Mouse (Mus musculus) midbrain, postnatal 0 days (tissue): Measurements from ENCODE around the gene Larp4b. TPM values are rescaled to one million over a fixed set of nuclear protein-coding genes. Genes with fewer than 3 reads are reported as not detected.

Experiments used
- ATAC-seq: fragments of 200-750 bp; cut with Nextera tagmentation; 2 replicates; pipeline ENCODE4 v1.8.0; 2017; ENCODE audit warnings: moderate number of reproducible peaks, mild to moderate bottlenecking, moderate TSS enrichment, moderate library complexity; ENCODE audit not compliant: low FRiP score
- DNase-seq: peaks from one replicate; pipeline ENCODE4 v3.0.0-alpha.2; 2015; ENCODE audit warnings: low spot score
- H3K27ac ChIP-seq: fragments of 300-500 bp; sonication (generic); 2 replicates; pipeline ENCODE4 v1.5.1; 2014; ENCODE audit warnings: low read depth, mild to moderate bottlenecking, low read length, mixed read lengths
- H3K27me3 ChIP-seq: fragments of 300-500 bp; sonication (generic); 2 replicates; pipeline ENCODE4 v1.6.1; 2014; ENCODE audit warnings: low read length, control low read depth, mixed read lengths; ENCODE audit not compliant: insufficient read depth
- H3K36me3 ChIP-seq: fragments of 300-500 bp; sonication (generic); 2 replicates; pipeline ENCODE4 v1.6.1; 2014; ENCODE audit warnings: low read length, control low read depth, mixed read lengths; ENCODE audit not compliant: insufficient read depth
- H3K4me1 ChIP-seq: fragments of 300-500 bp; sonication (generic); 2 replicates; pipeline ENCODE4 v1.6.1; 2014; ENCODE audit warnings: mild to moderate bottlenecking, control low read depth, antibody characterized with exemption, low read length, mixed read lengths; ENCODE audit not compliant: insufficient read depth
- H3K4me2 ChIP-seq: fragments of 300-500 bp; sonication (generic); 2 replicates; pipeline ENCODE4 v1.6.1; 2014; ENCODE audit warnings: low read depth, mild to moderate bottlenecking, low read length, mixed read lengths; ENCODE audit not compliant: poor library complexity, severe bottlenecking
- H3K4me3 ChIP-seq: fragments of 300-500 bp; sonication (generic); 2 replicates; pipeline ENCODE4 v1.5.1; 2014; ENCODE audit warnings: low read depth, mild to moderate bottlenecking, low read length, moderate library complexity
- H3K9ac ChIP-seq: fragments of 300-500 bp; sonication (generic); replicated peaks from 2 replicates; pipeline ENCODE4 v1.6.1; 2014; ENCODE audit warnings: mild to moderate bottlenecking, low read length, moderate library complexity, mixed read lengths; ENCODE audit not compliant: poor library complexity, severe bottlenecking
- H3K9me3 ChIP-seq: fragments of 300-500 bp; sonication (generic); 2 replicates; pipeline ENCODE4 v1.6.1; 2016; ENCODE audit warnings: low read length, control low read depth
- CTCF ChIP-seq: IDR thresholded peaks from 2 replicates; pipeline ENCODE4 v1.5.1; 2016; ENCODE audit warnings: antibody characterized with exemption, mild to moderate bottlenecking
- WGBS: fragments of 180-500 bp; shearing (Covaris S2); extraction: QIAGEN DNeasy Blood & Tissue Kit; methylation state at CpG from one replicate; pipeline ENCODE4 v1.1.7; 2014; 5-methylcytosine and 5-hydroxymethylcytosine counted together
- polyA plus RNA-seq: library from polyadenylated mRNA; unstranded; fragments of >200 nt; fragmentation: Nextera tagmentation; extraction: Ambion mirVana; gene quantifications from 2 replicates; pipeline ENCODE4 v1.2.1, GENCODE M21; 2015
- total RNA-seq: library from RNA; depleted of rRNA; stranded (reverse); fragments of >200 nt; gene quantifications from 2 replicates; pipeline ENCODE4 v1.2.3, GENCODE M21; 2014; rRNA removed

Gene Larp4b
- total and polyA plus RNA-seq, 2 experiments from 2014 or later, result 40.8 to 78.3 TPM

DNA sequence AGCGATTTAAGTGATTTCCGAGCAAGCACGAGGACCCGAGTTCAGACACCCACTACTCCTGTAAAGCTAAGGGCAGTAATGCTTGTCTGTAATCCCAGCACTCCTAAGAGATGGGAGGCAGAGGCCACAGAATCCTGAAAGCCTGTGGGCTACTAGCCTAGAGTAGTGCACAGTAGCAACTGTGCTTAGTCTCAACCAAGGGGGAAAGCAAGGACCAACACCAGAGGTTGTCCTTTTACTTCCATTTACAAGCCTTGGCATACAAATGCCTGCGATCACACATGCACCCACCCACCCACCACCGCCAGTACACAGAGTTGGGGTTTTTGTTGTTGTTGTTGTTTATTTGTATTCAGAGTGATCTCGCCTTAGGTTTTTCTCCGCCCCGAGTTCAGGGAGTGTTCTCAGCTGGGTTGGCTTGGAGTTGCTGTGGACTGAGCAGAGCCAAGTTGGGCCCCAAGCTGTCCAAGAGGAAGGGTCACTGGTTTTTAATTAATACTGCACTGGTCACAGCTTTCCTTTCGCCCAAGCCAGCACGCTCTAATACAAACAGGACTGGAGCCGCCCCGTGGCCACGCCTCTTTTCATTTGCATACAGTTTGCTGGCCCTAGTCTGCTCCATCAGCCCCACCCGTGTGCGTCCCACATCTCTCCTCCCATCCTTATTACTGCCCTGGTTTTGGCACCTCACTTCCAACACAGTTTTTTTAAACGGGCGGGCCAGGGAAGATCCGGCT is 105.2 kb downstream of the Larp4b start:
- peak; percentile 34; the same call in 1 of the 2 replicates for ATAC-seq
- 37% methylated on average over 19 of the region's 19 CpGs for WGBS
- Histone ChIP-seq H3K4me2 (peak overlapping the region; percentile 33), H3K9me3 (no peaks in the 10 kb centered on the region), H3K9ac (no peak overlapping the region), H3K4me3 (no peak overlapping the region), H3K27ac (no peak overlapping the region), H3K27me3 (no peaks in the 10 kb centered on the region), H3K4me1 (no peaks in the 10 kb centered on the region), H3K36me3 (no peaks in the 10 kb centered on the region)
- DNase-seq, result no peak
- TF ChIP-seq CTCF, result no peak

DNA sequence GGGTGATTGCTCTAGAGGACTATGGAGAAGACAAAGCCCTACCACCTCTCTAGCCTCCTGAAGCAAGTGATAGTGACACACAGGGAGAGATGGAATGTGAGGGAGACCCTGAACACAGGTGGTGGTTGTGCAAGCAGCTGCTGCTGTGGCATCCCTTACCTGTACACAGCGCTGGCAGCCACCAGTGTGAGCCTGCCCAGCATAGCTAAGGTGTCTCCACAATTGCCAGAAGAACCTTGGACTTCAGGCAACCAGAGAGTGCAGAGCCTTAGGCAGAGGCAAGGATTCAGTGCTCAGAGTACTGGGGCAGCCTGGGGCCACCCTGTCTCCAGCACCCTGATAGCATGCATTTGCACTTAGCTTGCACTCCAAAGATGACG is 105.8 kb downstream of the Larp4b start:
- ATAC-seq (peak; percentile 23; the same call in 1 of the 2 replicates), DNase-seq (no peak)
- Histone ChIP-seq H3K9me3 (no peaks in the 10 kb centered on the region), H3K9ac (no peak overlapping the region), H3K4me1 (no peaks in the 10 kb centered on the region), H3K36me3 (no peaks in the 10 kb centered on the region), H3K4me3 (no peak overlapping the region), H3K27ac (no peak overlapping the region), H3K27me3 (no peaks in the 10 kb centered on the region), H3K4me2 (peak overlapping the region; percentile 33; the same call in 1 of the 2 replicates)
- no peak for TF ChIP-seq CTCF
- WGBS, result 51% methylated on average over 2 of the region's 2 CpGs

- Histone ChIP-seq H3K27ac (no peak overlapping the region), H3K4me2 (no peak overlapping the region), H3K4me1 (no peaks in the 10 kb centered on the region), H3K36me3 (no peaks in the 10 kb centered on the region), H3K9ac (no peak overlapping the region), H3K27me3 (no peaks in the 10 kb centered on the region), H3K4me3 (no peak overlapping the region), H3K9me3 (no peaks in the 10 kb centered on the region)
- ATAC-seq (no peak), DNase-seq (no peak)
- 80% methylated on average over 9 of the region's 9 CpGs for WGBS
- no peak for TF ChIP-seq CTCF
These were observed 129.2 kb downstream of the Larp4b start for GRCm38 (mm10) chr13:9222761-9223405.

Other genes starting within 250 kb of the Larp4b start
- 60.1 and 79.5 TPM in 2 replicates for gene Wdr37, start 222.0 kb upstream of the Larp4b start, total RNA-seq
- gene Wdr37, start 222.0 kb upstream of the Larp4b start, polyA plus RNA-seq, result 39.3 and 40.7 TPM in 2 replicates
- gene Idi1, start 208.4 kb upstream of the Larp4b start, total RNA-seq, result 39.2 and 42.6 TPM in 2 replicates
- 60.4 and 65.2 TPM in 2 replicates for gene Idi1, start 208.4 kb upstream of the Larp4b start, polyA plus RNA-seq
- not detected in 2 replicates for gene Gm9745, start 145.7 kb upstream of the Larp4b start, total RNA-seq
- not detected in 2 replicates for gene Gm9745, start 145.7 kb upstream of the Larp4b start, polyA plus RNA-seq
- gene Idi2, start 141.0 kb upstream of the Larp4b start, total RNA-seq, result not detected in 2 replicates
- not detected in 2 replicates for gene Idi2, start 141.0 kb upstream of the Larp4b start, polyA plus RNA-seq
- 12.1 and 20.6 TPM in 2 replicates for gene Gtpbp4, start 97.8 kb upstream of the Larp4b start, total RNA-seq
- 47.2 and 48.7 TPM in 2 replicates for gene Gtpbp4, start 97.8 kb upstream of the Larp4b start, polyA plus RNA-seq
- gene Dip2c, start 182.6 kb downstream of the Larp4b start, total RNA-seq, result 74.4 and 78.2 TPM in 2 replicates
- gene Dip2c, start 182.6 kb downstream of the Larp4b start, polyA plus RNA-seq, result 9.5 and 9.7 TPM in 2 replicates